Mouse (Mus musculus) midbrain, embryonic 11.5 days (tissue): Measurements from ENCODE around the gene Stk38l. TPM values are rescaled to one million over a fixed set of nuclear protein-coding genes. Genes with fewer than 3 reads are reported as not detected.
A peak's percentile ranks its signal among the peaks of the same experiment; 100 is the strongest.

Source experiments
- ATAC-seq: fragments of 200-750 bp; cut with Nextera tagmentation; 2 replicates; pipeline ENCODE4 v1.8.0; 2017; ENCODE audit warnings: moderate TSS enrichment, moderate library complexity; ENCODE audit not compliant: low FRiP score
- DNase-seq: peaks from one replicate; pipeline ENCODE4 v3.0.0; 2015; ENCODE audit warnings: low spot score; ENCODE audit errors: missing footprints
- H3K27ac ChIP-seq: fragments of 300-500 bp; sonication (generic); 2 replicates; pipeline ENCODE4 v1.5.1; 2014; ENCODE audit warnings: low read depth, low read length
- H3K27me3 ChIP-seq: fragments of 300-500 bp; sonication (generic); 2 replicates; pipeline ENCODE4 v1.6.1; 2014; ENCODE audit warnings: mild to moderate bottlenecking, low read length, moderate library complexity, mixed read lengths; ENCODE audit not compliant: control insufficient read depth, insufficient read depth
- H3K36me3 ChIP-seq: fragments of 300-500 bp; sonication (generic); 2 replicates; pipeline ENCODE4 v1.6.1; 2014; ENCODE audit warnings: mild to moderate bottlenecking, low read length, moderate library complexity, mixed read lengths; ENCODE audit not compliant: control insufficient read depth, insufficient read depth
- H3K4me1 ChIP-seq: fragments of 300-500 bp; sonication (generic); 2 replicates; pipeline ENCODE4 v1.6.1; 2014; ENCODE audit warnings: low read length; ENCODE audit not compliant: control insufficient read depth, insufficient read depth
- H3K4me2 ChIP-seq: fragments of 300-500 bp; sonication (generic); 2 replicates; pipeline ENCODE4 v1.6.1; 2014; ENCODE audit warnings: mild to moderate bottlenecking, moderate library complexity
- H3K4me3 ChIP-seq: fragments of 300-500 bp; sonication (generic); 2 replicates; pipeline ENCODE4 v1.5.1; 2014; ENCODE audit warnings: low read depth, low read length
- H3K9ac ChIP-seq: fragments of 300-500 bp; sonication (generic); 2 replicates; pipeline ENCODE4 v1.6.1; 2014; ENCODE audit warnings: low read length
- H3K9me3 ChIP-seq: fragments of 300-500 bp; sonication (generic); 2 replicates; pipeline ENCODE4 v1.6.1; 2016; ENCODE audit warnings: low read length; ENCODE audit not compliant: control insufficient read depth
- WGBS: fragments of 180-500 bp; shearing (Covaris S2); extraction: QIAGEN DNeasy Blood & Tissue Kit; methylation state at CpG from one replicate; pipeline ENCODE4 v1.1.7; 2014; 5-methylcytosine and 5-hydroxymethylcytosine counted together
- polyA plus RNA-seq: library from polyadenylated mRNA; unstranded; fragments of >200 nt; fragmentation: Nextera tagmentation; extraction: Ambion mirVana; gene quantifications from 2 replicates; pipeline ENCODE4 v1.2.1, GENCODE M21; 2014

Gene Stk38l
- polyA plus RNA-seq, 1 experiment from 2014 or later: 20.4 TPM

- ATAC-seq (no peak), DNase-seq (no peak)
- Histone ChIP-seq H3K9me3 (no peaks in the 10 kb centered on the region), H3K27me3 (no peaks in the 10 kb centered on the region), H3K4me3 (no peak overlapping the region), H3K36me3 (no peaks in the 10 kb centered on the region), H3K9ac (no peak overlapping the region), H3K27ac (no peak overlapping the region), H3K4me2 (no peak overlapping the region), H3K4me1 (no peaks in the 10 kb centered on the region)
- WGBS: 80% methylated on average over 5 of the region's 5 CpGs
Measured at GRCm38 (mm10) chr6:146697767-146698166, 27.0 kb upstream of the Stk38l start.

- no peak overlapping the region for H3K4me3 ChIP-seq
- no peak overlapping the region for H3K9ac ChIP-seq
- H3K4me1 ChIP-seq: no peaks in the 10 kb centered on the region
- H3K27ac ChIP-seq: no peak overlapping the region
- H3K36me3 ChIP-seq: no peaks in the 10 kb centered on the region
- 88% methylated on average over 4 of the region's 4 CpGs for WGBS
- H3K4me2 ChIP-seq: no peak overlapping the region
- ATAC-seq: no peak
- no peak for DNase-seq
- H3K9me3 ChIP-seq: no peaks in the 10 kb centered on the region
- H3K27me3 ChIP-seq: no peaks in the 10 kb centered on the region
Measured at GRCm38 (mm10) chr6:146698376-146698775, 26.4 kb upstream of the Stk38l start.

DNA sequence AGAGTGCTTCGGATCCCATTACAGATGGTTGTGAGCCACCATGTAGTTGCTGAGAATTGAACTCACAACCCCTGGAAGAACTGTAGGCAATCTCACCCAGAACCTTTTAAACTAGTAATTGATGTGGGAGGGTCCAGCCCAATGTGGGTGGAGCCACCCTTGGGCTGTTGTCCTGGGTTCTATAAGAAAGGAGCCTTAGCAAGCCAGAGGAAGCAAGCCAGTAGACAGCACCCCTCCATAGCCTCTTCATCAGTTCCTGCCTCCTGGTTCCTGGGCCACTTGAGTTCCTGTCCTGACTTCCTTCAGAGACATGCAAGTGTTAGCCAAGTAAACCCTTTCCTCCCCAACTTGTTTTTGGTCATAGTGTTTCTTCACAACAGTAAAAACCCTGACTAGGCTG is 24.3 kb upstream of the Stk38l start:
- no peaks in the 10 kb centered on the region for H3K4me1 ChIP-seq
- no peak for ATAC-seq
- no peak for DNase-seq
- no peak overlapping the region for H3K9ac ChIP-seq
- H3K36me3 ChIP-seq: no peaks in the 10 kb centered on the region
- no peak overlapping the region for H3K4me3 ChIP-seq
- H3K9me3 ChIP-seq: no peaks in the 10 kb centered on the region
- H3K27ac ChIP-seq: no peak overlapping the region
- WGBS: 90% methylated on average over 1 of the region's 1 CpGs
- H3K27me3 ChIP-seq: no peaks in the 10 kb centered on the region
- H3K4me2 ChIP-seq: no peak overlapping the region

DNA sequence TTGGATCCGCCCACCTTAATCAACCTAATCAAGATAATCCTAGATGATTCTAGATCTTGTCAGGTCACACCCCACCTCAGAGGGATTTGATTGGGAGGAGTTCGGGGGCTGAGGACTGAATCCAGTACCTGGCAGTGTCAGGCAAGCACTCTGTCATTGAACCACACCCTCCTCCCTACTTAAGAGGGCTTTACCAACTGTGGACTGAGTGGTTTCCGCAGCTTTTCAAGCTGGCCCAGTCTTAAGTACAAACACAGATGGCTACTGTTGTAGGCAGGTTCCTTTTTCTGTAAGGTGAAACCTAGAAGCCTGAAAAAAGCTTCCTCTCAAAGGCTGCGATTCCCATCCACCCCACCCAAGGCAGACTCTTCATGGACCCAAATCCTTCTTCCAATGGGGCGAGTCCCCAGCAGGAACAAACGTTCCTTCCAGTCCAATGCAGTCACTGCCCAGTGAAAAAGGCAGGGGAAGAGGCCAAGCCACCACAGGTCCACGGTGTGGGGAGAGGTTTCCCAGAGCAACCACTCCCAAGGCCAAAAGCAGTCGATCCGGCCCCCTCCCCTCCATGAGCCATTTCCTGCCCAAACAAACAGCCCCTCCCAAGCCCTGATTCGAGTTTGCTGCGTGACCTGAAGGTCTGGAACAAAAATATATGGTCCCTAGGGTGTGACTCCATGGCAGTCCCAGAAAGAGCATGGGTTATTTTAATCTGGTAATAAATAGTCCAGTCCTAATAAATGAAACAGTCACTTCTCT is 22.5 kb upstream of the Stk38l start:
- Histone ChIP-seq H3K27ac (no peak overlapping the region), H3K9me3 (no peaks in the 10 kb centered on the region), H3K36me3 (no peaks in the 10 kb centered on the region), H3K9ac (no peak overlapping the region), H3K4me2 (no peak overlapping the region), H3K27me3 (no peaks in the 10 kb centered on the region), H3K4me3 (no peak overlapping the region), H3K4me1 (no peaks in the 10 kb centered on the region)
- DNase-seq: no peak
- 84% methylated on average over 11 of the region's 11 CpGs for WGBS
- ATAC-seq: no peak

DNA sequence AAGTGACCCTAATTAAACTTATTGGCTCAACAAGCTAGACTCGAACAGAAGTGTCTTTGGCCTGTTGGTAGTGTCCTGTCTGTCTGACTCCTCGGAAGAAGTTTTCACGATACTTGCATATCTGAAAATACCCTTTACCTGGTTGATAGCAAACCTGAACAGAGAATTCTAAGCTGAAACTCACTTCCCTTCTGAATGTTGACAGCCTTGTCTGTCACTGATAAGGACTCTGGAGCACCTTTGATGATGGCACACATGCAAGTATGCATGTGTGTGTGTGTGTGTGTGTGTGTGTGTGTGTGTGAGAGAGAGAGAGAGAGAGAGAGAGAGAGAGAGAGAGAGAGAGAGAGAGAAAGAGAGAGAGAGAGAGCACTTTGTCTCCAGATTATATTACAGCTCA is 21.4 kb upstream of the Stk38l start:
- Histone ChIP-seq H3K9me3 (no peaks in the 10 kb centered on the region), H3K4me3 (no peak overlapping the region), H3K4me1 (no peaks in the 10 kb centered on the region), H3K36me3 (no peaks in the 10 kb centered on the region), H3K27me3 (no peaks in the 10 kb centered on the region), H3K4me2 (no peak overlapping the region), H3K27ac (no peak overlapping the region), H3K9ac (no peak overlapping the region)
- ATAC-seq (no peak), DNase-seq (no peak)
- 89% methylated on average over 3 of the region's 3 CpGs for WGBS

- no peaks in the 10 kb centered on the region for H3K9me3 ChIP-seq
- no peaks in the 10 kb centered on the region for H3K27me3 ChIP-seq
- DNase-seq: no peak
- WGBS: 82% methylated on average over 1 of the region's 1 CpGs
- H3K27ac ChIP-seq: no peak overlapping the region
- H3K36me3 ChIP-seq: no peaks in the 10 kb centered on the region
- no peaks in the 10 kb centered on the region for H3K4me1 ChIP-seq
- no peak for ATAC-seq
- no peak overlapping the region for H3K4me3 ChIP-seq
- no peak overlapping the region for H3K4me2 ChIP-seq
- H3K9ac ChIP-seq: no peak overlapping the region
Measured at GRCm38 (mm10) chr6:146705631-146706030, 19.2 kb upstream of the Stk38l start.

GRCm38 (mm10) chr6:146719606-146720005 is 5.2 kb upstream of the Stk38l start:
- H3K9ac ChIP-seq: no peak overlapping the region
- H3K9me3 ChIP-seq: no peaks in the 10 kb centered on the region
- H3K36me3 ChIP-seq: no peaks in the 10 kb centered on the region
- WGBS: 71% methylated on average over 1 of the region's 1 CpGs
- H3K27me3 ChIP-seq: no peaks in the 10 kb centered on the region
- no peak for ATAC-seq
- DNase-seq: no peak
- no peak overlapping the region for H3K27ac ChIP-seq
- H3K4me1 ChIP-seq: no peaks in the 10 kb centered on the region
- no peak overlapping the region for H3K4me3 ChIP-seq
- no peak overlapping the region for H3K4me2 ChIP-seq

DNA sequence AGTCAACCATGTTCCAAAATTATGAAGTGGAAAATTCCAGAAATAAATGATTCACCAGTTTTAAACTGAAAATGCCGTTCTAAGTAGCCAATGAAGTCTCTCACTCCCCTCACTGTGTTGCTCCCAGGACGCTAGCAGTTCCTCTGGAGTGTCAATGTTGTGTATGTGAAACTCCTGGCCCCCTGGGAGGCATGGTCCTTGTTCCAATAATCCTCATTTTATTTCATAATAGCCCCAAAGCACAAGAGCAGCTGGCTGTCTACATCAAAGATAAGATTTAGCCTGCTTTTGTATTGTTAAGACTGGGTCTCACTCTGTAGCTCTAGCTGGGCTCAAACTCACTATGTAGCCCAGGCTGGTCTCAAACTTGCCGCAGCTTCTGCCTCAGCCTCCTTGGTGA is 990 bp upstream of the Stk38l start:
- Histone ChIP-seq H3K9me3 (no peaks in the 10 kb centered on the region), H3K27ac (no peak overlapping the region), H3K27me3 (no peaks in the 10 kb centered on the region), H3K4me1 (peaks cover 3% of the 10 kb centered on the region; the same call in 1 of the 2 replicates), H3K36me3 (no peaks in the 10 kb centered on the region), H3K4me3 (no peak overlapping the region), H3K9ac (no peak overlapping the region), H3K4me2 (no peak overlapping the region)
- ATAC-seq (no peak), DNase-seq (no peak)
- WGBS: 82% methylated on average over 3 of the region's 3 CpGs

GRCm38 (mm10) chr6:146725384-146725791 is 593 bp downstream of the Stk38l start:
- Histone ChIP-seq H3K36me3 (no peaks in the 10 kb centered on the region), H3K9ac (peak overlapping the region; percentile 75), H3K4me2 (peak overlapping the region; percentile 78), H3K4me3 (peak overlapping the region; percentile 69), H3K9me3 (no peaks in the 10 kb centered on the region), H3K27ac (no peak overlapping the region), H3K4me1 (peaks cover 3% of the 10 kb centered on the region; the same call in 1 of the 2 replicates), H3K27me3 (no peaks in the 10 kb centered on the region)
- peak; percentile 94 for DNase-seq
- WGBS: under 1% methylated on average over 30 of the region's 30 CpGs
- ATAC-seq: peak; percentile 61
